Mouse (Mus musculus) heart, embryonic 15.5 days (tissue): ENCODE measurements around the gene Gm5591. TPM values are rescaled to one million over a fixed set of nuclear protein-coding genes. Genes with fewer than 3 reads are reported as not detected.
"Not testable (repeated sequence)": the region's sequence is repeated elsewhere in the genome, so short reads cannot be mapped to it uniquely, and the experiment has no call there.

Experiments
- ATAC-seq: fragments of 200-750 bp; cut with Nextera tagmentation; replicated peaks from 2 replicates; pipeline ENCODE4 v1.8.0; 2017; ENCODE audit warnings: low read depth, moderate TSS enrichment; ENCODE audit not compliant: insufficient number of reproducible peaks, insufficient read depth, low FRiP score
- H3K27ac ChIP-seq: fragments of 300-500 bp; sonication (generic); 2 replicates; pipeline ENCODE4 v1.5.1; 2015; ENCODE audit warnings: mild to moderate bottlenecking, inconsistent platforms
- H3K27me3 ChIP-seq: fragments of 300-500 bp; sonication (generic); 2 replicates; pipeline ENCODE4 v1.6.1; 2015; ENCODE audit warnings: inconsistent platforms
- H3K36me3 ChIP-seq: fragments of 300-500 bp; sonication (generic); 2 replicates; pipeline ENCODE4 v1.6.1; 2015; ENCODE audit warnings: mild to moderate bottlenecking, inconsistent platforms
- H3K4me1 ChIP-seq: fragments of 300-500 bp; sonication (generic); replicated peaks from 2 replicates; pipeline ENCODE4 v1.6.1; 2015; ENCODE audit warnings: inconsistent platforms
- H3K4me2 ChIP-seq: fragments of 300-500 bp; sonication (generic); 2 replicates; pipeline ENCODE4 v1.6.1; 2015; ENCODE audit warnings: inconsistent platforms, mild to moderate bottlenecking, moderate library complexity
- H3K4me3 ChIP-seq: fragments of 300-500 bp; sonication (generic); 2 replicates; pipeline ENCODE4 v1.5.1; 2015; ENCODE audit warnings: mild to moderate bottlenecking, inconsistent platforms
- H3K9ac ChIP-seq: fragments of 300-500 bp; sonication (generic); 2 replicates; pipeline ENCODE4 v1.6.1; 2015; ENCODE audit warnings: mild to moderate bottlenecking, inconsistent platforms
- H3K9me3 ChIP-seq: fragments of 300-500 bp; sonication (generic); replicated peaks from 2 replicates; pipeline ENCODE4 v1.6.1; 2016; ENCODE audit warnings: inconsistent platforms
- WGBS: fragments of 180-500 bp; shearing (Covaris S2); methylation state at CpG from one replicate; pipeline ENCODE4 v1.1.7; 2015; ENCODE audit warnings: mixed read lengths; 5-methylcytosine and 5-hydroxymethylcytosine counted together
- polyA plus RNA-seq: library from polyadenylated mRNA; unstranded; fragments of >200 nt; fragmentation: Nextera tagmentation; extraction: Ambion mirVana; gene quantifications from 2 replicates; pipeline ENCODE4 v1.2.1, GENCODE M21; 2015

The Gm5591 gene
- not detected in 2 replicates for polyA plus RNA-seq

DNA sequence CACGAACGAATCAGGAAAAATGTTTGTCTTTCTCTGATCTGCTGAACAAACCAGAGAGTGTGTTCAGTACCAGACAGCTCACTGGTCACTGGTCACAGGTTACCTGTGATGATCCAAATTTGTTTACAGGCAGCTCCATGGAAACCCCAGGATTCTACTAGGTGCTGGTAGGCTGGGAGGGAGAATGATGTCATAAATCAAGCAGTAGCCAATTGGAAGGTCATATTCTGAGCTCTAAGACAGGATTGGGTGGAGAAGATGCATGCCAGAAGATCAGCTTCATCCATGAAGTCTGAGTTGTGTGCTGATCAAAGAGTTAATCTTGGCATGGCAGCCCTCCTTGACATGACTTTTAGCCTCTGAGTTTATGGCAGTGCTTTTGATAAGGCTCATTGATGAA lies at the start of gene Gm5591:
Gene Gm5591 (minus strand): TSS at position 101 of the 400 bp plus-strand sequence.
- H3K4me1 ChIP-seq, H3K9ac ChIP-seq, H3K36me3 ChIP-seq, H3K9me3 ChIP-seq, H3K27me3 ChIP-seq, H3K4me2 ChIP-seq, H3K4me3 ChIP-seq, H3K27ac ChIP-seq, ATAC-seq: not testable (repeated sequence)
- 52% methylated on average over 2 of the region's 2 CpGs for WGBS

DNA sequence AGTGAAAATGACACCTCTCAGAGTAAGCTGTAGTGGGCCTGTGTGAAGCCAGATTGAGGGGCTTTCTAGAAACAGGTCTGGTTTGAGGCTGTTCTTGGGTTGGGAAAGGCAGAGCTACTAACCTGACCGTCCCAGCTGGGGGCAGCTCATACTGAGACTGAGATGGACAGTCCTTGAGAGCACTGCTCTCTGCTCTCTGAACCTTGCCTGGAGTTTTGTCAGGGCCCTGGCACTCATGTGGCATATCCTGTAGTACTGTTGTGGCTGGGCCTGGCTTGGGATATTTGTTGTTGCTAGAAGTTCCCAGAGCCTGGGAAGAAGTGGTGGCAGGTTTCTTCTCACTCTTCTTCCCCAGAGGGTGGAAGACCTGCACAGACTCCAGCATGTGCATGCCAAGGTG lies 39.5 kb downstream of the Gm5591 start:
- not testable (repeated sequence) for ATAC-seq, H3K9ac ChIP-seq, H3K4me1 ChIP-seq, H3K36me3 ChIP-seq, H3K9me3 ChIP-seq, H3K27ac ChIP-seq, H3K27me3 ChIP-seq, H3K4me3 ChIP-seq, H3K4me2 ChIP-seq
- 50% methylated on average over 1 of the region's 1 CpGs for WGBS
